Mouse (Mus musculus): ENCODE data around the gene Cfap97d1. TPM values are rescaled to one million over a fixed set of nuclear protein-coding genes. Genes with fewer than 3 reads are reported as not detected.

Cfap97d1 gene
- 0.20 TPM in 1 of 2 replicates, not detected in the other for polyA plus RNA-seq (2015; fragmentation: Nextera tagmentation; extraction: Ambion mirVana)

GRCm38 (mm10) chr11:101984054-101985025 lies at the start of gene Cfap97d1:
Gene Cfap97d1 (plus strand): TSS chr11:101984279.
- 0 out of 2 replicates have a peak, but pooled peaks cover 4% of the 10 kb centered on the region for H3K27me3 ChIP-seq (replicated peaks; ENCODE audit: insufficient read depth, low read length)
- peak within 1 kb of the TSS; percentile 69 for H3K9ac ChIP-seq (replicated peaks; ENCODE audit: low read depth)
- 1% methylated on average over 67 of the region's 71 CpGs for WGBS
- no peak for TF ChIP-seq CTCF (IDR thresholded peaks at IDR 0.05)
- peak; percentile 99 for TF ChIP-seq EP300 (IDR thresholded peaks at IDR 0.05)
- H3K4me1 ChIP-seq (ENCODE audit: insufficient read depth, low read depth, low read length): no peaks in the 10 kb centered on the region
- peak; percentile 98 for DNase-seq (ENCODE audit: low spot score)
- H3K27ac ChIP-seq (ENCODE audit: low read length): peak within 1 kb of the TSS; percentile 95
- H3K9me3 ChIP-seq (ENCODE audit: low read length): no peaks in the 10 kb centered on the region
- ATAC-seq: peak; percentile 94
- H3K36me3 ChIP-seq (ENCODE audit: insufficient read depth, low read length): peaks cover 7% of the 10 kb centered on the region; the same call in 1 of the 2 replicates
- H3K4me3 ChIP-seq (ENCODE audit: low read depth, low read length): peak within 1 kb of the TSS; percentile 62
- peak within 1 kb of the TSS; percentile 96 for H3K4me2 ChIP-seq (replicated peaks; ENCODE audit: low read depth, low read length)

DNA sequence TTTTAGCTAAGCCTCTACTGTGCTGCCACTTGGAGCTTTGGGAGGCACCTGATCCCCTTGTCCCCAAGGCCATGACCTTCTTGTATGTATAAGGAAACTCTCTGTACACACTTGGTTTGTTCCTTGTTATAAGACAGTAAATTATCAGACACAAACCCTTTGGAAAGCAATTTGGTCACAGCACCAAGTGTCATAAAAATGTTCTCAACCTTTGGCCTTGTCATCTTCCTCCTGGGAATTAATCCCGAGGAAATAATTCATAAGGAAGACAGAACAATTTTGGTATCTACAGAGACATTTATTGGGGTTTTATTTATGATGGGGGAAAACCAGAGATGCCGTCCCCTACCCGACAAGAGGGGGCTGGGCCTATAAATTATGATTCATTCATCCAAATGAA lies 48.3 kb upstream of the Cfap97d1 start:
- Histone ChIP-seq H3K27me3 (replicated peaks; ENCODE audit: insufficient read depth, low read length) (no peaks in the 10 kb centered on the region; the same call in 1 of the 2 replicates), H3K27ac (ENCODE audit: low read length) (no peak overlapping the region), H3K9me3 (ENCODE audit: low read length) (no peaks in the 10 kb centered on the region), H3K4me3 (ENCODE audit: low read depth, low read length) (no peak overlapping the region), H3K9ac (replicated peaks; ENCODE audit: low read depth) (no peak overlapping the region), H3K4me2 (replicated peaks; ENCODE audit: low read depth, low read length) (no peak overlapping the region), H3K36me3 (ENCODE audit: insufficient read depth, low read length) (no peaks in the 10 kb centered on the region), H3K4me1 (ENCODE audit: insufficient read depth, low read depth, low read length) (no peaks in the 10 kb centered on the region)
- TF ChIP-seq CTCF (IDR thresholded peaks at IDR 0.05): no peak
- TF ChIP-seq EP300 (IDR thresholded peaks at IDR 0.05): no peak
- DNase-seq (ENCODE audit: low spot score) (no peak), ATAC-seq (no peak)
- WGBS: 77% methylated on average over 3 of the region's 3 CpGs

- Histone ChIP-seq H3K27me3 (replicated peaks; ENCODE audit: insufficient read depth, low read length) (no peaks in the 10 kb centered on the region; the same call in 1 of the 2 replicates), H3K27ac (ENCODE audit: low read length) (no peak overlapping the region), H3K4me3 (ENCODE audit: low read depth, low read length) (no peak overlapping the region), H3K36me3 (ENCODE audit: insufficient read depth, low read length) (no peaks in the 10 kb centered on the region), H3K4me1 (ENCODE audit: insufficient read depth, low read depth, low read length) (no peaks in the 10 kb centered on the region), H3K9me3 (ENCODE audit: low read length) (no peaks in the 10 kb centered on the region), H3K9ac (replicated peaks; ENCODE audit: low read depth) (no peak overlapping the region), H3K4me2 (replicated peaks; ENCODE audit: low read depth, low read length) (no peak overlapping the region)
- DNase-seq (ENCODE audit: low spot score) (no peak), ATAC-seq (no peak)
- TF ChIP-seq EP300 (IDR thresholded peaks at IDR 0.05) (no peak), CTCF (IDR thresholded peaks at IDR 0.05) (no peak)
- WGBS: 42% methylated on average over 7 of the region's 7 CpGs
Measured at GRCm38 (mm10) chr11:101936421-101936820, 47.7 kb upstream of the Cfap97d1 start.

- ATAC-seq (peak; percentile 62), DNase-seq (ENCODE audit: low spot score) (peak; percentile 39)
- Histone ChIP-seq H3K9ac (replicated peaks; ENCODE audit: low read depth) (no peak overlapping the region), H3K4me1 (ENCODE audit: insufficient read depth, low read depth, low read length) (no peaks in the 10 kb centered on the region), H3K4me2 (replicated peaks; ENCODE audit: low read depth, low read length) (peak overlapping the region; percentile 60), H3K27me3 (replicated peaks; ENCODE audit: insufficient read depth, low read length) (no peaks in the 10 kb centered on the region; the same call in 1 of the 2 replicates), H3K9me3 (ENCODE audit: low read length) (no peaks in the 10 kb centered on the region), H3K4me3 (ENCODE audit: low read depth, low read length) (peak overlapping the region; percentile 26; the same call in 1 of the 2 replicates), H3K36me3 (ENCODE audit: insufficient read depth, low read length) (no peaks in the 10 kb centered on the region), H3K27ac (ENCODE audit: low read length) (no peak overlapping the region)
- under 1% methylated on average over 32 of the region's 32 CpGs for WGBS
- TF ChIP-seq CTCF (IDR thresholded peaks at IDR 0.05): no peak
- no peak for TF ChIP-seq EP300 (IDR thresholded peaks at IDR 0.05)
Measured at GRCm38 (mm10) chr11:101937108-101937507, 47.0 kb upstream of the Cfap97d1 start.

DNA sequence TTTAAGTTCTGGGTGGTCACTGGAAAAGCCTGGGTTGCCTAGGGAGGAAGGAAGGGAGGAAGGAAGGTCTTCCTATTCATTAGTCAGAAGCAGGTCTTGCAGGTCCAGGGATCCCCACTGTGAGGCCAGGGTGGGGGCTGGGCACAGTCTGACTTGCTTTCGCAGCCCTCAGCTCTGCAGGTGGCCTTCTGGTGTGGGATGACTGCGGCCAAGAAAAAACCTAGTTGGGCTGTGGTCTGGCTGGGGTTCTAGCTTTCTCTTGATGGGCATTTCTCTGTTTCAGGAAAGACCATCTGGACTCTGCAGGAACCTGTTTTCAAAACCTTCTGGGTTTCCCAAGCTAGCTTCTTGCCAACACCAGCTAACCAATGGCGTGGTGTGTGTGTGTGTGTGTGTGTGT lies 41.0 kb upstream of the Cfap97d1 start:
- no peak overlapping the region for H3K4me3 ChIP-seq (ENCODE audit: low read depth, low read length)
- TF ChIP-seq CTCF (IDR thresholded peaks at IDR 0.05): no peak
- no peak for TF ChIP-seq EP300 (IDR thresholded peaks at IDR 0.05)
- no peak overlapping the region for H3K4me2 ChIP-seq (replicated peaks; ENCODE audit: low read depth, low read length)
- H3K27ac ChIP-seq (ENCODE audit: low read length): no peak overlapping the region
- DNase-seq (ENCODE audit: low spot score) (no peak), ATAC-seq (no peak)
- no peaks in the 10 kb centered on the region; the same call in 1 of the 2 replicates for H3K27me3 ChIP-seq (replicated peaks; ENCODE audit: insufficient read depth, low read length)
- no peaks in the 10 kb centered on the region for H3K9me3 ChIP-seq (ENCODE audit: low read length)
- 37% methylated on average over 3 of the region's 3 CpGs for WGBS
- no peaks in the 10 kb centered on the region for H3K4me1 ChIP-seq (ENCODE audit: insufficient read depth, low read depth, low read length)
- H3K9ac ChIP-seq (replicated peaks; ENCODE audit: low read depth): no peak overlapping the region
- no peaks in the 10 kb centered on the region for H3K36me3 ChIP-seq (ENCODE audit: insufficient read depth, low read length)

- no peaks in the 10 kb centered on the region for H3K27me3 ChIP-seq (replicated peaks; ENCODE audit: insufficient read depth, low read length)
- peak; percentile 36 for TF ChIP-seq CTCF (IDR thresholded peaks at IDR 0.05)
- no peak for TF ChIP-seq EP300 (IDR thresholded peaks at IDR 0.05)
- H3K4me1 ChIP-seq (ENCODE audit: insufficient read depth, low read depth, low read length): no peaks in the 10 kb centered on the region
- H3K4me2 ChIP-seq (replicated peaks; ENCODE audit: low read depth, low read length): no peak overlapping the region
- H3K9ac ChIP-seq (replicated peaks; ENCODE audit: low read depth): no peak overlapping the region
- H3K4me3 ChIP-seq (ENCODE audit: low read depth, low read length): no peak overlapping the region
- ATAC-seq: no peak
- no peaks in the 10 kb centered on the region for H3K9me3 ChIP-seq (ENCODE audit: low read length)
- no peaks in the 10 kb centered on the region for H3K36me3 ChIP-seq (ENCODE audit: insufficient read depth, low read length)
- DNase-seq (ENCODE audit: low spot score): no peak
- WGBS: 32% methylated on average over 5 of the region's 5 CpGs
- H3K27ac ChIP-seq (ENCODE audit: low read length): no peak overlapping the region
Measured at GRCm38 (mm10) chr11:101946525-101946924, 37.6 kb upstream of the Cfap97d1 start.
